Mouse (Mus musculus) neutrophil, adult 59 days (primary cell): ENCODE results near the gene Icam1. TPM values are rescaled to one million over a fixed set of nuclear protein-coding genes. Genes with fewer than 3 reads are reported as not detected.

ENCODE experiments used
- total RNA-seq, 2 experiments: library from RNA; stranded (reverse); gene quantifications; 1 replicate in 1 of 2; 2 replicates in 1 of 2; pipeline ENCODE4 v1.2.4; 2023

Gene Icam1
- 10 to 100 TPM; 16.2 to 16.3 TPM for total RNA-seq

GRCm38 (mm10) chr9:21015571-21016130 is at the start of gene Icam1:
Gene Icam1 (plus strand): TSS chr9:21015985.

GRCm38 (mm10) chr9:20976216-20976960 is 39.4 kb upstream of the Icam1 start, which contains the start of gene S1pr2:
Gene S1pr2 (minus strand): TSS chr9:20976781.

GRCm38 (mm10) chr9:21002627-21003551 is 12.9 kb upstream of the Icam1 start, which contains the start of gene Mrpl4:
Gene Mrpl4 (plus strand): TSS chr9:21002738.

GRCm38 (mm10) chr9:21029291-21030054 is 13.7 kb downstream of the Icam1 start, which contains the start of gene Icam4:
Gene Icam4 (plus strand): TSS chr9:21029373.

GRCm38 (mm10) chr9:21031896-21032351 is 16.1 kb downstream of the Icam1 start, which contains the start of gene Icam5:
Gene Icam5 (plus strand): TSS chr9:21032073.

GRCm38 (mm10) chr9:21067006-21067684 is 51.4 kb downstream of the Icam1 start, which contains the start of gene Zglp1:
Gene Zglp1 (minus strand): TSS chr9:21067093.

GRCm38 (mm10) chr9:21073044-21073840 is 57.5 kb downstream of the Icam1 start, which contains the start of the genes Gm49373 and Fdx1l:
Gene Gm49373 (minus strand): TSS chr9:21073096.
Gene Fdx1l (minus strand): TSS chr9:21073614.

Other genes starting within 250 kb of the Icam1 start
- gene Col5a3, start 200.9 kb upstream of the Icam1 start, total RNA-seq = 1 to 10 TPM in 1 of 2 experiments, under 1 TPM in 1; 0.60 to 1.1 TPM
- not detected for gene Rdh8, start 197.5 kb upstream of the Icam1 start, total RNA-seq
- 1 to 10 TPM; 5.6 to 6.5 TPM for gene A230050P20Rik, start 147.3 kb upstream of the Icam1 start, total RNA-seq
- gene Angptl6, start 136.3 kb upstream of the Icam1 start, total RNA-seq = 1 to 10 TPM in 1 of 2 experiments, under 1 TPM in 1; 0.22 to 1.0 TPM
- gene Ppan, start 127.8 kb upstream of the Icam1 start, total RNA-seq = 10 to 100 TPM; 25.9 to 32.1 TPM
- gene Eif3g, start 117.4 kb upstream of the Icam1 start, total RNA-seq = 10 to 100 TPM; 74.2 to 83.2 TPM
- gene Dnmt1, start 56.1 kb upstream of the Icam1 start, total RNA-seq = 100 to 1,000 TPM; 108 to 111 TPM
- 1 to 10 TPM; 5.7 to 7.9 TPM for gene S1pr2, start 39.2 kb upstream of the Icam1 start, total RNA-seq
- gene Mrpl4, start 13.2 kb upstream of the Icam1 start, total RNA-seq = 10 to 100 TPM; 31.9 to 42.1 TPM
- gene Icam4, start 13.4 kb downstream of the Icam1 start, total RNA-seq = 1 to 10 TPM; 2.4 to 4.5 TPM
- not detected for gene Icam5, start 16.1 kb downstream of the Icam1 start, total RNA-seq
- gene Zglp1, start 51.1 kb downstream of the Icam1 start, total RNA-seq = not detected
- gene Gm49373, start 57.1 kb downstream of the Icam1 start, total RNA-seq = under 1 TPM; 0.22 to 0.29 TPM
- gene Fdx1l, start 57.6 kb downstream of the Icam1 start, total RNA-seq = 1 to 10 TPM; 6.5 to 6.9 TPM
- gene Gm38431, start 76.0 kb downstream of the Icam1 start, total RNA-seq = 1 to 10 TPM; 1.5 to 2.5 TPM
- 10 to 100 TPM; 49.1 to 62.5 TPM for gene Raver1, start 76.0 kb downstream of the Icam1 start, total RNA-seq
- 10 to 100 TPM; 40.0 to 51.1 TPM for gene Tyk2, start 115.3 kb downstream of the Icam1 start, total RNA-seq
- 10 to 100 TPM; 69.5 to 82.3 TPM for gene Cdc37, start 134.0 kb downstream of the Icam1 start, total RNA-seq
- 1 to 10 TPM; 5.0 to 7.1 TPM for gene Pde4a, start 149.7 kb downstream of the Icam1 start, total RNA-seq
- 10 to 100 TPM; 27.2 to 28.5 TPM for gene Keap1, start 223.4 kb downstream of the Icam1 start, total RNA-seq
- 1 to 10 TPM; 2.2 to 2.4 TPM for gene S1pr5, start 232.5 kb downstream of the Icam1 start, total RNA-seq
- gene Atg4d, start 249.3 kb downstream of the Icam1 start, total RNA-seq = 10 to 100 TPM; 45.6 to 49.8 TPM